Mouse (Mus musculus): Measurements from ENCODE around the gene Itsn1. TPM values are rescaled to one million over a fixed set of nuclear protein-coding genes. Genes with fewer than 3 reads are reported as not detected.

The Itsn1 gene
- polyA plus RNA-seq, 1 experiment from 2014 or later = 24.5 TPM

DNA sequence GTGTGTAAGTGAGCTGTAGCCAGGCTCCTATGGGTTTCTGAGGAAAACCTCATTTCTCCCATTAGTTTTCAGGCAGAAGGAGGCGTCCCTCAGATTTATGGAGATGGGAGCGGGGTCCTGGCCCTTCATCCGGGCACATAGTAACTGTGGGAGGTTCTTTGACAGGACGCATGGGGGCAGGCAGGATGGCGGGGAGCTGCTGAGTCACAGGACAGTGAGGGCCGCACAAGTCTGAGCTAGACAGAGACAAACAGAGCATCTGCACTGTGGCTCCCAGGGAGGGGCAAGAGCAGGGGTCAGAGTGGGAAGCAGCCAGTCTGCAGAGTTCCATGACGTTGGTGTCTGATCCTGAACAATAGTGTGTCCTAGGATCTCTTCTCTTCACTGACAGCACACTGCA is 133.8 kb downstream of the Itsn1 start:
- H3K4me2 ChIP-seq = no peak overlapping the region
- H3K4me3 ChIP-seq (ENCODE audit: low read depth, low read length) = no peak overlapping the region
- no peak overlapping the region; the same call in 1 of the 2 replicates for H3K9ac ChIP-seq (ENCODE audit: low read depth, low read length)
- no peak for ATAC-seq (replicated peaks; ENCODE audit: low FRiP score)
- no peaks in the 10 kb centered on the region for H3K27me3 ChIP-seq (replicated peaks; ENCODE audit: control insufficient read depth, insufficient read depth, low read length)
- H3K4me1 ChIP-seq (replicated peaks; ENCODE audit: control insufficient read depth, insufficient read depth, low read length) = peaks cover 42% of the 10 kb centered on the region
- 0 out of 2 replicates have a peak overlapping the region, but pooled peaks have one; percentile 34 for H3K27ac ChIP-seq (ENCODE audit: low read depth, low read length)
- 49% methylated on average over 7 of the region's 7 CpGs for WGBS
- no peak for DNase-seq (ENCODE audit: low spot score)
- peaks cover 7% of the 10 kb centered on the region; the same call in 1 of the 2 replicates for H3K36me3 ChIP-seq (ENCODE audit: control insufficient read depth, insufficient read depth, low read length)
- no peaks in the 10 kb centered on the region for H3K9me3 ChIP-seq (ENCODE audit: control insufficient read depth, low read length)

DNA sequence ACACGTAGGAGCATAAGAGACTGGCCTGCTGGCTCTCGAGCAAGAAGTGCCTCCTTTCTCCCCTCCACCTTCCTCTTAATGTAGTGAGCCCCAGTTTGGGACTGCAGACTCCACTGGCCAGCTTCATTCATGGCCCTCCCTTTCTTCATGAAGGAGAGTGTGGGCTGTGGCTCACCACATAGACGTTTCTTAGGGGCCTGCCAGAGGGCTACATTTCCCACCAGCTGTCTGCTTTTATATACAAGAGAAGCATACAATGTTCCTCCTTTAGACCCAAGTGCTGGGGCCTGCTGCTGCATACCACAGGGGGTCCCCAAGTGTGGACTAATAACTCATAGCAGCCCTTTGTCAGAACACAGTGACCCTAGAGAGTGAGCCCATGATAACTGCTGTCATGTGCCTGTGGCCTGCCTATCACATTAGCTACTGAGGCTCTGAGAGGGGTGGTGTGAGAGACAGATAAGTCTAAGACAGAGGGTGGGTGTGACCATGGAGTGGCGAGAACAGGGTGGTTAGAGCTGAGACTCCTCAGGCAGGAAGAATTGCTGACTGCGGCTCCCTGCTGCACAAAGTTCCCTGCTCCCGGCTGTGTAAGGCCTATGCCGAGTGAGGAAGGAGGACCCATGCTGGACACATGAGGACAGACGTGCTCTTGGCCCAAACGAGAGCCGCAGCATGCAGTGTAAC is 135.7 kb downstream of the Itsn1 start:
- Histone ChIP-seq H3K27ac (ENCODE audit: low read depth, low read length) (peak overlapping the region; percentile 76), H3K4me3 (ENCODE audit: low read depth, low read length) (no peak overlapping the region), H3K4me2 (peak overlapping the region; percentile 54), H3K9me3 (ENCODE audit: control insufficient read depth, low read length) (no peaks in the 10 kb centered on the region), H3K4me1 (replicated peaks; ENCODE audit: control insufficient read depth, insufficient read depth, low read length) (peaks cover 54% of the 10 kb centered on the region), H3K27me3 (replicated peaks; ENCODE audit: control insufficient read depth, insufficient read depth, low read length) (no peaks in the 10 kb centered on the region), H3K36me3 (ENCODE audit: control insufficient read depth, insufficient read depth, low read length) (peaks cover 7% of the 10 kb centered on the region; the same call in 1 of the 2 replicates), H3K9ac (ENCODE audit: low read depth, low read length) (peak overlapping the region; percentile 61)
- WGBS = 37% methylated on average over 10 of the region's 10 CpGs
- peak; percentile 97 for ATAC-seq (replicated peaks; ENCODE audit: low FRiP score)
- peak; percentile 64 for DNase-seq (ENCODE audit: low spot score)

DNA sequence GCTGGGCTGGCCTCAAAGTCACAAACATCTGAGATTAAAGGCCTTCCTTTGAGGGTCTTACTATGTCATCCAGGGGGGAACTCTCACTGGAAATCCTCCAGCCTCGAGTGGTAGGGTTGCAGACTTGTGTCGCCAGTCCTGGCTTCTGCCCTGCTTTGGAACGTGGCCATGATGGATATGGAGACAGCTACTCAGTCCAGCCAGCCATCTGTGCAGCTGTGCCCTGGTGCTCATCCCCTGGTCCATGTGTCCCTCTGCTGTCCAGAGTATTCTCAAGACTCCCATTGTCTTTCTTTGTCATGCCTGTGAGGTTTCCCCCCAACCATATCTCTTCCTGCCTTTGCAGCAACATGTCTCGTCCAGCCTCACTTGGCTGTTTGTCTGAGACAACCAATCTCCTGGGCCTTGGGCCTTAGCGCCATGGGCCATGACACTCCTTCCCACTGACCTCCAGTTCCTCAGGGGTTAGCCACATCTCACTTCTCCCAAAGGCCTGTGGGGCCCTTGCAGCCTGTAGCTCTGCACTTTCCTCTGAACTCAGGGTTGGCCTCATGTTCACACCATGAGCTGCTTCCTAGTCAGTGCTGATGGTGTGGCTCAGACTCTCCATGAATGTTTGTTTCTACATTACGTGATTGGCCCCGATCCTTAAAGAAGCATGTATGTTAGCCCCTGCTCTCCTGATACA is 136.6 kb downstream of the Itsn1 start:
- ATAC-seq (replicated peaks; ENCODE audit: low FRiP score) = no peak
- no peak overlapping the region for H3K9ac ChIP-seq (ENCODE audit: low read depth, low read length)

DNA sequence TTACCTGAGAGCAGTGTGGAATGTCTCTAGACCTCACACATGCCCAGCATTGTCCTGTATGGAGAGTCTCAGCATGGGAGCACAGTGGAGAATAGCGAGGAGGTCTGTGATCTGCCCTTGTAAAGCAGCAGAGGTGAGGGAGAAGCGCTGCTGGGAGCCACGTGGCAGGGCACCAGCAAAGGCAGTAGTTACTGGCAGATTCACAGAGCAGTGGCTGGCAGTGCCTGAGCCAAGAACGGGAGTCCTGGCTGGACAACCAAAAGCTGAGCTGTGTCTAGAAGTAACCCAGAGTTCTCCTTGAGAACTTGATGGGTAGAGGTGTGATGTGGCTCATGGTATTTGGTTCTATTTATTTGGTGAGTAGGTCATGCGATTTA is 137.2 kb downstream of the Itsn1 start:
- 91% methylated on average over 5 of the region's 5 CpGs for WGBS

More for the DNA sequence above, 136.6 kb downstream of the Itsn1 start:
- H3K4me2 ChIP-seq = no peak overlapping the region
- peak overlapping the region; percentile 76 for H3K27ac ChIP-seq (ENCODE audit: low read depth, low read length)
- no peak for DNase-seq (ENCODE audit: low spot score)
- H3K4me3 ChIP-seq (ENCODE audit: low read depth, low read length) = no peak overlapping the region
- H3K4me1 ChIP-seq (replicated peaks; ENCODE audit: control insufficient read depth, insufficient read depth, low read length) = peaks cover 54% of the 10 kb centered on the region
- 66% methylated on average over 7 of the region's 7 CpGs for WGBS
- H3K9me3 ChIP-seq (ENCODE audit: control insufficient read depth, low read length) = no peaks in the 10 kb centered on the region
- no peaks in the 10 kb centered on the region for H3K27me3 ChIP-seq (replicated peaks; ENCODE audit: control insufficient read depth, insufficient read depth, low read length)
- H3K36me3 ChIP-seq (ENCODE audit: control insufficient read depth, insufficient read depth, low read length) = peaks cover 9% of the 10 kb centered on the region; the same call in 1 of the 2 replicates

DNA sequence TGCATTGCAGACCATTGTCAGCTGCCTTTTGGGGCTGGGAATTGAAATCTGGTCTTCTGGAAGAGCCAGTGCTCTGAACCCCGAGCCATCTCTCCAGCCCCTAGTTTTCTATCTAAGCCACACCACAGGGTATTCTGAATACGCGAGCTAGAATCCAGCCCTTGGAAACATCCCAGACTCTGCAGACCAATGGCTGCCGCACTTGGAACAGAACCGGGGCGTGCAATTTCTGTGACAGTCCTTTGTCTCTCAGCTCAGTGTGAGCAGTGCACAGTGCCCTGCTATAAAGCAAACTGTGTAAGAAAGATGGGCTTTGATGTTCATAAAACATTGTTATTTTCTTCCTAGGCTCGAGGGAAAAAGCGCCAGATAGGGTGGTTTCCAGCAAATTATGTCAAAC is 138.6 kb downstream of the Itsn1 start:
- no peak overlapping the region for H3K27ac ChIP-seq (ENCODE audit: low read depth, low read length)
- H3K36me3 ChIP-seq (ENCODE audit: control insufficient read depth, insufficient read depth, low read length) = peaks cover 9% of the 10 kb centered on the region; the same call in 1 of the 2 replicates
- ATAC-seq (replicated peaks; ENCODE audit: low FRiP score) (no peak), DNase-seq (ENCODE audit: low spot score) (no peak)
- H3K4me3 ChIP-seq (ENCODE audit: low read depth, low read length) = no peak overlapping the region
- peaks cover 46% of the 10 kb centered on the region for H3K4me1 ChIP-seq (replicated peaks; ENCODE audit: control insufficient read depth, insufficient read depth, low read length)
- no peaks in the 10 kb centered on the region for H3K27me3 ChIP-seq (replicated peaks; ENCODE audit: control insufficient read depth, insufficient read depth, low read length)
- no peaks in the 10 kb centered on the region for H3K9me3 ChIP-seq (ENCODE audit: control insufficient read depth, low read length)
- no peak overlapping the region for H3K9ac ChIP-seq (ENCODE audit: low read depth, low read length)
- 91% methylated on average over 8 of the region's 8 CpGs for WGBS
- no peak overlapping the region for H3K4me2 ChIP-seq

More for the DNA sequence above, 137.2 kb downstream of the Itsn1 start:
- Histone ChIP-seq H3K4me2 (no peak overlapping the region), H3K27me3 (replicated peaks; ENCODE audit: control insufficient read depth, insufficient read depth, low read length) (no peaks in the 10 kb centered on the region), H3K9me3 (ENCODE audit: control insufficient read depth, low read length) (no peaks in the 10 kb centered on the region), H3K4me3 (ENCODE audit: low read depth, low read length) (no peak overlapping the region), H3K4me1 (replicated peaks; ENCODE audit: control insufficient read depth, insufficient read depth, low read length) (peaks cover 54% of the 10 kb centered on the region), H3K36me3 (ENCODE audit: control insufficient read depth, insufficient read depth, low read length) (peaks cover 9% of the 10 kb centered on the region; the same call in 1 of the 2 replicates), H3K9ac (ENCODE audit: low read depth, low read length) (no peak overlapping the region), H3K27ac (ENCODE audit: low read depth, low read length) (peak overlapping the region; percentile 76; the same call in 1 of the 2 replicates)
- DNase-seq (ENCODE audit: low spot score) = no peak
- no peak for ATAC-seq (replicated peaks; ENCODE audit: low FRiP score)

DNA sequence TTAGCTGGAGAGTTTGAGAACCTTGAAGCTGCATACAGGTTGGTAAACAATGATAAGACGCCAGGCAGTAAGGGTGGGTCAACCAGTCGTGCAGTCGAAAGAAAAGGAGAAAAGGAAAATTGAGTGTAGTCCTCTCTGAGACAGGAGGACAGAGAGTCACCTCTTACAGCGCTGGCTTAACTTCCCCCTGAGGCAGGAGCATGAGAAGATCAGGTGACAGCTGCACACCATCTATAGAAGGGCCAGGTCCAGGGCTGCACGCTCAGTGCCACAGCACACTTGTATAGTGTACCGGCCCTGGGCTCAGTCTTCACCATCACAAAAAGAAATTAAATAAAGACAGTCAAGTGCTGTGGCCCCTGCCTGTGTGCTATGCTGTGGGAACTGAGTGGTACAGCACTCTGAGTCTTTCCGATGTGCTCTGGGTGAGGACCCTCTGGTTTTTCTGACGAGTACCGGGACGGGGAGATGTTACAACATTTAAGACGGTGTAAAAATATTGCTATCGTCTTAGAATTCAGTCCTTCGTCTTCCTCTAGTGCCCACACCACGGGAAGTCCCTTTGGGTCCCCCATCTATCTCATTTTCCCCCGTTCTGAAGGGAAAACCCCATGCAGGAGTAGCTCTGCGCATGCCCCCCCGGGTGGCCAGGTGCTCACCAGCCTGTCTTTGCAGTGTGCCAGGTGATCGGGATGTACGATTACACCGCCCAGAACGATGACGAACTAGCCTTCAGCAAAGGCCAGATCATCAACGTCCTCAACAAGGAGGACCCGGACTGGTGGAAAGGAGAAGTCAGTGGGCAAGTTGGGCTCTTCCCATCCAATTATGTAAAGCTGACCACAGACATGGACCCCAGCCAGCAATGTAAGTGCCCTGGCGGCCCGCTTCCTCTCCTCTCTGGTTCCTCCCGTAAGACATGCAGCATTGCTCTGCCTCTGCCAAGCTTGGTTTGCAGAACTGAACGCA is 140.1 kb downstream of the Itsn1 start:
- ATAC-seq (replicated peaks; ENCODE audit: low FRiP score) (peak; percentile 35; the same call in 1 of the 2 replicates), DNase-seq (ENCODE audit: low spot score) (no peak)
- Histone ChIP-seq H3K36me3 (ENCODE audit: control insufficient read depth, insufficient read depth, low read length) (peaks cover 7% of the 10 kb centered on the region; the same call in 1 of the 2 replicates), H3K27ac (ENCODE audit: low read depth, low read length) (peak overlapping the region; percentile 50; the same call in 1 of the 2 replicates), H3K4me3 (ENCODE audit: low read depth, low read length) (no peak overlapping the region), H3K27me3 (replicated peaks; ENCODE audit: control insufficient read depth, insufficient read depth, low read length) (no peaks in the 10 kb centered on the region), H3K9me3 (ENCODE audit: control insufficient read depth, low read length) (no peaks in the 10 kb centered on the region), H3K4me1 (replicated peaks; ENCODE audit: control insufficient read depth, insufficient read depth, low read length) (peaks cover 31% of the 10 kb centered on the region), H3K4me2 (no peak overlapping the region; the same call in 1 of the 2 replicates), H3K9ac (ENCODE audit: low read depth, low read length) (peak overlapping the region; percentile 37; the same call in 1 of the 2 replicates)
- 81% methylated on average over 28 of the region's 28 CpGs for WGBS

DNA sequence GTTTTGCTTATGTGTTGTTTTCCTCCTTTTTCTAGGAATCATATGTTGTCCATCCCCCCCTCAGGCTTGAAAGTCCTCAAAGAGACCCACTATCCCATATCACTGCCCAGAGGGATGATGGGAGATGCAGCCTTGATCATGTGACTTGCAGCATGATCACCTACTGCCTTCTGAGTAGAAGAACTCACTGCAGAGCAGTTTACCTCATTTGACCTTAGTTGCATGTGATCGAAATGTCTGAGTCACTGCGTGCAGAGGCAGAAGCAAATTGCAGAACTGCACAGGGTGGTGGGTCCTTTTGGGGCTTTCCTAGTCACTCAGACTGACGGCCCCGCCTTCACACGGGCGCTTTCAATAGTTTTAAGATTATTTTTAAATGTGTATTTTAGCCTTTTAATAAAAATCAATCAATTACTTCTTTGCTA is 141.1 kb downstream of the Itsn1 start:
- ATAC-seq (replicated peaks; ENCODE audit: low FRiP score) = no peak

DNA sequence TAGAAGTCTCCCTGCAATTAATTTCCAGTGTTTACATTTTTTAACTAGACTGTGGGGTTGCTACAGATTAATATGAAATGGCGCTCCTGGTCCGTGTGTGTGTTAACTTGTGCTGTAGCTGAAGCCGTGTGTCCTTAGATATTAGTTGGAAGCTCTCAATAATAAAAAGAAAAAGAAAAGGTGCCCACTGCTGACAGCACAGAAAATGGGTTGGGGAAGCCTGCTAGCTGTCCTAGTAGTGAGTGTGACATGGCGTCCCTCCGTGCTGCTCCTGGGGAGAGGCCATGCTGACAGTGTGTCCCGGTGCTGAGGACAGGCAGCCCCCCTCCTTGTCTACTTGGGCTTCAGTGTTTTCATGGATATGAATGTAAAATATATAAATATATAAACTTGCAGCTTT is 142.1 kb downstream of the Itsn1 start:
- Histone ChIP-seq H3K9me3 (ENCODE audit: control insufficient read depth, low read length) (no peaks in the 10 kb centered on the region), H3K4me2 (no peak overlapping the region), H3K27me3 (replicated peaks; ENCODE audit: control insufficient read depth, insufficient read depth, low read length) (no peaks in the 10 kb centered on the region), H3K9ac (ENCODE audit: low read depth, low read length) (no peak overlapping the region), H3K27ac (ENCODE audit: low read depth, low read length) (no peak overlapping the region), H3K4me3 (ENCODE audit: low read depth, low read length) (no peak overlapping the region), H3K36me3 (ENCODE audit: control insufficient read depth, insufficient read depth, low read length) (peaks cover 7% of the 10 kb centered on the region; the same call in 1 of the 2 replicates), H3K4me1 (replicated peaks; ENCODE audit: control insufficient read depth, insufficient read depth, low read length) (peaks cover 13% of the 10 kb centered on the region)
- no peak for ATAC-seq (replicated peaks; ENCODE audit: low FRiP score)
- 92% methylated on average over 6 of the region's 6 CpGs for WGBS
- no peak for DNase-seq (ENCODE audit: low spot score)

More for the DNA sequence above, 141.1 kb downstream of the Itsn1 start:
- H3K9ac ChIP-seq (ENCODE audit: low read depth, low read length) = no peak overlapping the region
- 84% methylated on average over 6 of the region's 6 CpGs for WGBS
- no peak overlapping the region for H3K4me3 ChIP-seq (ENCODE audit: low read depth, low read length)
- peaks cover 7% of the 10 kb centered on the region; the same call in 1 of the 2 replicates for H3K36me3 ChIP-seq (ENCODE audit: control insufficient read depth, insufficient read depth, low read length)
- H3K27me3 ChIP-seq (replicated peaks; ENCODE audit: control insufficient read depth, insufficient read depth, low read length) = no peaks in the 10 kb centered on the region
- DNase-seq (ENCODE audit: low spot score) = no peak
- no peak overlapping the region for H3K27ac ChIP-seq (ENCODE audit: low read depth, low read length)
- H3K9me3 ChIP-seq (ENCODE audit: control insufficient read depth, low read length) = no peaks in the 10 kb centered on the region
- H3K4me1 ChIP-seq (replicated peaks; ENCODE audit: control insufficient read depth, insufficient read depth, low read length) = peaks cover 23% of the 10 kb centered on the region
- H3K4me2 ChIP-seq = no peak overlapping the region
